Mouse (Mus musculus) gastrocnemius, postnatal 14 days (tissue): ENCODE results near the gene Tom1l2. TPM values are rescaled to one million over a fixed set of nuclear protein-coding genes. Genes with fewer than 3 reads are reported as not detected.

Experiments
- DNase-seq: peaks from one replicate; pipeline ENCODE4 v3.0.0; 2021; ENCODE audit warnings: mixed read lengths
- intact Hi-C: fragments of 180-260 bp; cut with DNase I; formaldehyde crosslinking; loops from one replicate; pipeline ENCODE4 v1.15.1; 2025; ENCODE audit warnings: low total_unique reads
- total RNA-seq, 2 experiments: library from RNA; stranded (reverse); gene quantifications; 2 replicates each; pipeline ENCODE4 v1.2.3; 2021

Tom1l2 gene
- total RNA-seq, 2 experiments from 2014 or later = 42.1 to 50.2 TPM

DNA sequence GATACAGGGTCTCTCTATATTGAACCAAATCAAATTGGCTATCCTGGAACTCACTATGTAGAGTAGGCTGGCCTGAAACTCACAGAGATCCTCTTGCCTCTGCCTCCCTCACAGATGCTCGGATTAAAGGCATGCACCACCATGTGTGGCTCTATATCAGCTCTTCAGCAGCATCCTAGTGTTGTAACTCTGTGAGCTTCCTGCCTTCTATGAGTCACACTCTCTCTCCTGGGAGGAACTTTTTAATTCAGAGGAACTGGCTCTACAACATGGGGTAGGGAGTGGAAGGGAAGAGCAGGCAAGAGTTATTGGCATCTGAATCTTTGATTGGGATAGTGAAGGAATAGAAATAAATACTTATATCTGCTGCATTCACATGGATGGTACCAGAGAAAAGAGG is 4.4 kb upstream of the Tom1l2 start:
- intact Hi-C loops = loop anchor here (10.0 kb wide), 2 partner anchors 52 to 58 kb away; partner anchors contain the start of genes Atpaf2 and Gid4
- no peak for DNase-seq

DNA sequence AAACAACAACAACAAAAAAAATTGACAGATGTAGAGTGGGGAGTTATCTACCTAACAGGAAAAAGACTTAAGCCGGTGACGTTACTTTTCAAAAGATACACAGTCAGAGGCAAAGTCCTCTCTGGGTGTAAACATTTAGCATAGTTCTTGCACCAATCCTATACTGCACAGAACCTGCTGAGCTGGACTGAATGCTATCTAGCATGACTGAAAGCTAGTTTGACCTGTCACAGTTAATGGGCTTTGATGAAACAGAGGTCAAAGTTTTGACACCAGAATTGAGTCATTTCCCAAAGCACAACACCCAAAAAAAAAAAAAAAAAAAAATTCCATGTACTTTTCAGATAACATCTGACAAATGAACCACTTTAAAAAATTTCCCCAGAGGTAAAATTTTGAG is 3.2 kb upstream of the Tom1l2 start:
- no peak for DNase-seq
- intact Hi-C loops = loop anchor here (10.0 kb wide), 2 partner anchors 51 to 59 kb away; partner anchors contain the start of genes Atpaf2 and Gid4

DNA sequence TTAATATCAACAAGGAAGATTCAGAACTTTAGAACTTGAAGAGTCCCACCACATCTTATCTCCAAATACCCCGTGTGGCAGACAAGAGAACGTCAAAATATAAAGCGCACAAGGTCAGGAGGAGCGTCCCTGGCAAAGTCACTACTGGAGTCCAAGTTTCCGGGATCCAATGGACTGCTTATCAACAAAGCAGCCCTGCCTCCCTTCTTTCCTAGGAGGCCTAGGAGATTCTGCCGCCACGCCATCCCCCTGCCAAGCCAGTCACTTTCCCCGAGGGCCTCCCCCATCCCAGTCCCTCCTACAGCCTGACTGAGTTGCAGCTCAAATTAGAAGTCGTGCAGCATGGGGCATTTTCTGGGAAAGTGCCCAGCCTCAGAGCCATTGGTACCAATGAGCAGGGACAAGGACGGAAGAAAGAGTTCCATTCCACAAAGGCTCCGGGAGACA is 757 bp downstream of the Tom1l2 start:
- DNase-seq = peak; percentile 45
- intact Hi-C loops = loop anchor here (10.0 kb wide), 2 partner anchors 47 to 63 kb away; partner anchors contain the start of genes Atpaf2 and Gid4

DNA sequence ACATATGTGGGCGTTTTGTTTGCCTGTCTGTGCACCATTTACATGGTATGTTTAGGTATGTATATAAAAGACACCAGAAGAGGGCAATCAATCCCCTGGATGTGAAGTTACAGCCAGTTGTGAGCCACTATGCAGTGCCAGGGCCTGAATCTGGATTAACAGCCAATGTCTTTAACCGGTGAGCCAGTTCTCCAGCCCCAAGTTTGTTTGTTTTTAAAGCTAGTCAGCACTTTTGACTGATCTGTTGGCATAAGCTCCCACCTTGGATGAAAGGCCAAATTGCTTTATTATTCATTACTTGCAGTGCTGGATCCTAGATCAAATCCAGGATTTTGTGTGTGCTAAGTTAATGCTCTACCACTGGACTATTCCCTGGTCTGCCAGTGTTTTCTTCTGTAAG is 1.3 kb downstream of the Tom1l2 start:
- no peak for DNase-seq
- intact Hi-C loops = loop anchor here (10.0 kb wide), 2 partner anchors 47 to 63 kb away; partner anchors contain the start of genes Atpaf2 and Gid4

DNA sequence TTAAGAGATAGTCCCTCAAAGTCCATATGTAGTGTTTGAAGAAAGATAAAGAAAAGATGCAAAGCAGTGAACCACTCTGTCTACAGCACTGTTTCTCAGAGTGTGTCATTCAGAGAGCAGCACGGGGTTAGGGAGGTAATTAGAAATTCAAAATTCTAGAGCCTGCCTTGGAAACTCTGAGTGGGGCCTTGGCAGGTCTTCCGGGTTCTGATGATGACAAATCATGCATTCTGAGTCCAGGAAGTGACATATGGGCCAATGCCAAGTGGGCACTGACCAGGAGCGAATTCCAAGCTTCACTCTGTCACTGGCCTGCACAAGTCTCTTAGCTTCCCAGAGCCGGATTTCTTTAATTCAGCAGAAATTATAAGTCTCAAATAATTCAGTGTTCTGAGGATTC is 6.2 kb downstream of the Tom1l2 start:
- DNase-seq = peak; percentile 37
- intact Hi-C loops = no loop called here

DNA sequence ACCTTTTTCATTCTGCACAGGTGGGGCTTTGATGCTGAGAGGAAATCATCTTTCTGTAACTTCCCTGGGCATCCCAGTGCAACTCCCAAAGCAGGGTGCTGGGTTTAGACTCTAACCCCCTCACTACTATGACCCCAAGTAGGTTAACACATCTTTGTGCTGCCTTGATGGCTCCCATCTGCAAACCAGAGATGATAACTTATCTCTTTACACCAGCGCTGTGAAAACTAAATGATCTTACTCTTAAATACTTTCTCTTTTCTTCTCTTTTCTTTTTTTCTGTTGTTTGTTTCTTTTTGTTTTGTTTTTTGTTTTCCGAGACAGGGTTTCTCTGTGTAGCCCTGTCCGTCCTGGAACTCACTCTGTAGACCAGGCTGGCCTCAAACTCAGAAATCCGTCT is 6.8 kb downstream of the Tom1l2 start:
- intact Hi-C loops = no loop called here
- no peak for DNase-seq

DNA sequence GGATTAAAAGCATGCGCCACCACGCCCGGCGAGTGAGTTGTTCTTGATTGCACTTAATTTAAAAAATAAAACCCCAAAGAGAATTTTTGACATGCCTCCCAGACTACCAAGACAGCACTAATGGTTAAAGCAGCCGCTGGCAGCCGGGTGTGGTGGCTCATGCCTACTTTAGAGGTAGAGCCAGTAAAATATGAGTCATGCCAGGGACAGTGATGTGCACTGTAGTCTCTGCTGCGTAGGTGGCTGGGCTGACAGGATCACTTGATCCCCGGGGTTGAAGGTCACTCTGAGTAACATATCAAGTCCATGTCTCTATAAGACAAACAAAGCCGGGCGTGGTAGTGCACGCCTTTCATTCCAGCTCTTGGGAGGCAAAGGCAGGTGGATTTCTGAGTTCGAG is 13.3 kb downstream of the Tom1l2 start:
- intact Hi-C loops = no loop called here
- no peak for DNase-seq

DNA sequence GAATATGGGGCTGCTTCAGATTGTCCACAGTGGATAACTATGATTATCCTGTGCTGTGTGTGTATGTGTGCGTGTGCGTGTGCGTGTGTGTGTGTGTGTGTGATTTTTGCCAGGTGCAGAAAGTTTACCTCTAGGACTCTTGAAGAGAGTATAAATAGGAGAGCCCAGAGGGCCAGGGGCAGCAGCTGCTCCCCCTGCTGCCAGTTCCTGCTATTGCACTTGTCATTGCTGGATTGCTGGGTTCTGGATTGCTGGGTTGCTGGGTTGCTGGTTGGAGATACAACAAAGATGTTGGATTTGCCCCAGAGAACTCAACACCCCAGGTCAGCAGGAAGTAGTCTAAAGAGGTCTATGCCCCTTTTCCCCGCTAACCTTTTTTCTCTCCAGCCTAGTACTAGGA is 14.4 kb downstream of the Tom1l2 start:
- intact Hi-C loops = no loop called here

DNA sequence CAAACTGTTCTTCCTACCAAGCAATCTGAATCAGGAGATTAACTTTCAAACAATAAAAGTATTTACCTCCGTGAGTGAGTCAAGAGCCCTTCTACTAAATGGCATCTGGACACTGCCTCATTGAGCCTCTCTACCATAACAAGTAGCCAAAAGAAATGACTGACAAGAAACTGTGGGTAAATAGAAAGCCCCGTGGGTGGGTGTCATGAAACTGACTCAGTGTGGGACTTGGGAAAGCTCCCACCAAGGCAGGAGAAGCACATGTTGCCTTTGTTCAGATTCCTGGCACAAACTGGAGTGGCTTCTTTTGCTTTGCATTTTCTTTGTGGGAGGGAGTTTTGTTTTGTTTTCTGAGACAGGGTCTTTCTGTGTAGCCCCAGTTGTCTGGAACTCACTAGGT is 16.9 kb downstream of the Tom1l2 start:
- intact Hi-C loops = no loop called here

More for the DNA sequence above, 14.4 kb downstream of the Tom1l2 start:
- DNase-seq = peak; percentile 20

DNA sequence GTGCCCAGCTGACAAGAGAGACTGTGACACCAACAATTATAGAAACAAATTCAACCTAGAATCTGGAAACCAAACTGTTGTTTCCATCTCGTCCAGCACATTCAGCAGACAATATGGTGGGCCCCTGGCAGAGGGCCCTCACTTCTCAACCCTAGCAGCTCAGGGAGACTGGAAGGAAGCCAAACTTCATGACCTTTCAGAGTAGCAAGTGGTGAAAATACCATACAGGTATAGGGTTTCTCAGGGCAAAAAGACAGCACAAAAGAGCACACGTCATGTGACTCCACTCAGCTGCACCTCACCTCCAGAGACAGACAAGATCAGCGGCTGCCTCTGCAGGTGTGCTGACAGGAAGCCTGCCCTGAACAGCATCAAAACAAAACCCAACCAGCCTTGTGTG is 18.6 kb downstream of the Tom1l2 start:
- intact Hi-C loops = no loop called here

More for the DNA sequence above, 16.9 kb downstream of the Tom1l2 start:
- no peak for DNase-seq

DNA sequence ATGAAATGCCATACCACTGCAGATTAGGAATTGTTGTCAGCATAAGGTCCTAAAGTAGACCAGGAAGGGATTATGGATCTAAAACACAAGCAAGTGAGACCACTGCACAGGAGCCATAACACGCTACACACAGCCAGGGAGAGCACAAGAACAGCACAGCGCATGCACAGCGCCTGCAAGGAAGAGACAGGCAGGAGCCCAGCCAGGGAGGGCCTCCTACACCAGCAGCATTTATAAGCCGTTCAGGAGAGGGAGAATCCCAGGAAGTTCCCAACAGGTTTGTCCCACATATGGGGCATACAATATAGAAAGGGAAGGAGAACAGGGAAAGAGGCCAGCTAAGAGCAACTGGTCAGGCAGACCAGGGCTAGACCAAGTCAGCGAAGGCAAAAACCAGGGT is 19.2 kb downstream of the Tom1l2 start:
- no peak for DNase-seq
- intact Hi-C loops = no loop called here

More for the DNA sequence above, 18.6 kb downstream of the Tom1l2 start:
- DNase-seq = no peak

DNA sequence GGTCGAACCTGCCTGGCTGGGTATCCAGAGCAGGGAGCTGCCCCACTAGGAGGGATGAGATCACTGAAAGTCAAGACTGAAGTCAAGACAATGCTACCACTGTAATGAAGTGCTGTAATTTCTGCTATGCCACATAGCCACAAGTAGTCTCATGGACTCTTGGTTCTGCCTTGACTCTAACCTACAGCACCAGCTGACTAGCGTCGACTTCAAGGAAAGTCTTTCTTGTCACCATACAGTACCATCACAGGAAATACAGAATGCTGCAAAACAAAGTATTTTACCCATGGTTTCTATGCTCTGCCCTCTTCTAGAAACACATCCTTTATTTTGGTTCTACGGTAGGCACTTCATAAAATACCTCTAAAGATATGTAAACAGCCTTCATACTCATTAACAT is 22.2 kb downstream of the Tom1l2 start:
- DNase-seq = no peak

DNA sequence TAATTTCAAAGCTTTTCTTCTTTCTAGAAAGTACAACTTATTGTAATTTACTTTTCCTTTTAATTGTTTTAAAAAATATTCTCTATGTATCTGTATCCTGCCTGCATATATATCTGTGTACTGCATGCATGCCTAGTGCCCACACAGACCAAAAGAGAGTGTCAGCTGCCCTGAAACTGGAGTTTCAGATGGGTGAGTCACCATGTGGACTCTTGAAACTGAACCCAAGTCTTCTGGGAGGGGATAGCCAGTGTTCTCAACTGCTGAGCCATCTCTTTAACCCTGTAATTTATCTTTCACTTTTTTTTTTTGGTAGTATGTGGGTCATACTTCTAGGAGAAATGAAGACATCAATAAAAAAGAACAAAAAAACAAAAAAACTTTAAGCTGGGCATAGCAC is 29.0 kb downstream of the Tom1l2 start:
- intact Hi-C loops = no loop called here
- DNase-seq = no peak

More for the DNA sequence above, 22.2 kb downstream of the Tom1l2 start:
- intact Hi-C loops = no loop called here

DNA sequence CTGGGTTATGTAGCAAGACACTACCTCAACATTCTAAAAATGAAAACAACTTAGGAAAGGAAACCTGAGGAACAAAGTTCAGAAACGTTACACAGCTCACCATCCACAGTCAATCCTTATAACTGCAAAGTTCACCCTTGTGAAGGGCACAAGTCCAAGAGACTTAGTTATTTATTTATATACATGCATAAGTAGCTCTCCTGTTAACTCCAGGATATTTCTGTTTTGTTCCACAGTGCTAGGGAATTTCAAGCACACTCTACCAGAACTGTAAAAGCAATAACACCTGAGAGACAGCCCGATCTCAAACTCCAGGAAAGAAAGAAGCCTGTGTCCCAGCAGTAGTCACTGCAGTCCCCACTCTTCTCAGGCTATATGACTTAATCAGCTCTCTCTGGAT is 31.3 kb downstream of the Tom1l2 start:
- no peak for DNase-seq
- intact Hi-C loops = no loop called here

DNA sequence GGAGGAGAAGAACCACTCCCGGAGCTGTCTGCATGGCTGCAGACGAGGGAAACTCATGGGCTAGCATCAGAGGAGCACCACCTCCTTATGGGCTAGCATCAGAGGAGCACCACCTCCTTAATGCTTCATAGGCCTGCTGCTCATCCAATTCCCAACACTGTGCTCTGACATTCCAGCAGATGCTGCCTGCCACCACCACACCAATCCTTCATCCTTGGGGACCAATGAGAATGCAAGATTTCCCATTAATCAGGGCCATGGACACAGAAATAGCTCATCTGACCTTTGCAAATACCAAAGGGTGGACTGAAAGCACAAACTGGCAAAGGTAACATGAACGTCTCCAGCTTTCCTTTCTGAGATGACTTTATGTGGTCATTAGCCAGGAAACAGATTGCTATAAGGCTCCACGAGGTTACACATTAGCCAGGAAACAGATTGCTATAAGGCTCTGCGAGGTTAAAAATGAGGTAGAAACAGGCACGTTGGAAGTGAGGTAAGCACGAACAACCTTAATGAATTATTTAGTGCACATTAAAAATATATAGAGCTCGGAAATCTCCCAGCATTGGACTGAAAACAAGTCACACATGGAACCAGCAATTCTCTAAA is 32.2 kb downstream of the Tom1l2 start:
- DNase-seq = no peak
- intact Hi-C loops = no loop called here

DNA sequence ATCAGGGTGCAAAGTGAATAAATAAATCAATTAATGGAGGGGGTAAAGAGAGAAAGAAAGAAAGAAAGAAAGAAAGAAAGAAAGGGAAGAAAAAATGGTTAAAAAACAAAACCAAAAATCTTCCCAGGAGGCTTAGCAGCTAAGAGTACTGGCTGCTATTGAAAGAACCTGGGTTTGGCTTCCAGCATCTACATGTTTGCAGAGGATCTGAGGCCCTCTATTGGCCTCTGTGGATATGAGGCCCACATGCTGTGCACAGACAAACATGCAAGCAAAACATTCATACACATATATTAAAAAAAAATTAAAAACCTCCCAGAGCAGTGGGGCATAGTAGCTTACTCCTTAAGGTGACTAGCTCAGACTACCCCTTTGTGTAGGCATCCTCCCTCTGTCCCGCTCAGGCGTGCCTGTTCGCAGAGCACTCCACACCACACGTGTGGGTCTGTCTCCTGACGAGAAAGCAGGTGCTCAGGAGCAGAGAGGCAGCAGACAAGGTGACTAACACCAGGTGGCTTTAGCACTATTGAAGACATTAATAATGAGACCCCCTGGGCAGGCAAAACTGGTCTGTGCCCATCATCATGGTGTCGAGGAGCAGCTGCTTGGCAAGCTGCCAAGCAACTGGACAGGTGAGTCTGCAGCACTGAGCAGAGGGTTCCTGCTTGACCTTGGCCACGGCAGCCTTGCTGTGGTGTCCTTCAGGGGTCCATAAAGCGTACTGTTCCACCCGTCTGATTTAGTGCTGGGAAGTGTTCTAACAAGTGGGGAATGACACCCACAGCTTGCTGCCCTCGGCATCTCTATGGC is 33.2 kb downstream of the Tom1l2 start:
- no peak for DNase-seq
- intact Hi-C loops = no loop called here

DNA sequence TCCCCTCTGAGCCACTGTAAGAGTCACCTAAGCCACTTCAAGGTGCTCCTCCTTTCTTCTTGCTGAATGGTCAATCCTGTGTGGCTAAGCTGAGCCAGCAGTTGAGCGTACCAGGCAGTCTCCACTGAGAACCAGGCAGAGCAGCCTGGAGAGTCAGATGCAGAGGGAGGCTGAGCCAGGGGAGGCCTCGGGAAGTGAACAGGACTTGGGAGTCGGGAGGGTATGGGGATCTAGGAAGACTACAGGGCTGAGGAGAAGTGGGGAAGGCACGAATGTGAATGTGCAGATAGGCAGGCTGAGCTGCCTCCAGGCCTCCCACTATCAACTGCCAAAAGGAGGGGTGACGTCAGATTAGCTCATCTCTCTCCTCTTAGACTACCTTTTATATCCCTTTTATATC is 34.0 kb downstream of the Tom1l2 start:
- no peak for DNase-seq
- intact Hi-C loops = no loop called here

DNA sequence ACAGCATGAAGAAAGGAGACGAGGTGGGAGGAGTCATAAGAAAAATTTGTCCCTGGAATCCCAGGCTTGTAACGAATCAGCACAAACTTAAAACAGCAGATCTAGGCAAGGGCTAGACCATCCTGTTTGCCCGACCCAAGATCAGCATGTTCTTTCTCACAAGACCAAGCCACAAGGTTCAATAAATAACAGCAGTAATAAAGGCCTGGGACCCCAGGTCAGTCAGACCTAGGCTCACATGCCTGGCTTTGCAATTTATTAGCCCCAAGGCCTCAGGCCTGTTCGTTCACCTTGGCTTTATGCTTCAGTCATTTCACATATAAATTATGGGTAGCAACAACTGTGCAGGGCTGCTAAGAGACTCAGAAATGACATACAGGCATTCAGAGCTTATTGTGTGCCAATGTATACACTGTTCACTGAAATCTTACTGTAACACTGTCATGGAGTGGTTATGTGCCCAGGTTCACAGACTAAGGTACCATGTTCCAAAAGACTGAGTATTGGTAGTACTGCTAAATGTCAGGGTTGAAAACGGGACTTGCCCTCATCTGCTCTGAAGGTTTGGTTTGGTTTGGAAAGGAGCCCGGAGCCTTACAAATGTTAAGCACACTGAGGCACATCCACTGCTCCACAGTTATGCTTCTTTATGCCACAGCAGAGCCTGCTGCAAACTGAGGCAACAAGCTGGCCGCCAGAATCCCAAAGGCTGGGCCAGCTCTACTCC is 35.2 kb downstream of the Tom1l2 start:
- no peak for DNase-seq
- intact Hi-C loops = no loop called here

DNA sequence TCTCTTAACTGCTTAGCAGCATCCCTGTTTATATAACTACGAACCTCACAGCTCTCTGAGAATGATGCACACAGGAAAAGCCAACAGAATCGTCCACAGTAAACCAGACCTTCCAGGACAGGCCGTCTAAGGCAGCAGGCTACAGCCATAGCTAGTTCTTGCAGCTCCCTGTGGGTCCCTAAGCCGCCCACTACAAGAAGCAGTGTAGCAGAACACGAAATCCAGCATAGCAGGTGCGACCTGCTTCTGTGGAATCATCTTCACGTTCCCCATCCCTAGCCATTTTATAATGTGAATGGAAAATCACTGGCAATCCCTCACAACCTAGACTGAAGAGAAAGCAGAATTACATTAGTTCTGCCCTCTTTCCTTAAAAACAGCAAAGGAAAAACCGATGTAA is 35.8 kb downstream of the Tom1l2 start:
- intact Hi-C loops = no loop called here
- no peak for DNase-seq

DNA sequence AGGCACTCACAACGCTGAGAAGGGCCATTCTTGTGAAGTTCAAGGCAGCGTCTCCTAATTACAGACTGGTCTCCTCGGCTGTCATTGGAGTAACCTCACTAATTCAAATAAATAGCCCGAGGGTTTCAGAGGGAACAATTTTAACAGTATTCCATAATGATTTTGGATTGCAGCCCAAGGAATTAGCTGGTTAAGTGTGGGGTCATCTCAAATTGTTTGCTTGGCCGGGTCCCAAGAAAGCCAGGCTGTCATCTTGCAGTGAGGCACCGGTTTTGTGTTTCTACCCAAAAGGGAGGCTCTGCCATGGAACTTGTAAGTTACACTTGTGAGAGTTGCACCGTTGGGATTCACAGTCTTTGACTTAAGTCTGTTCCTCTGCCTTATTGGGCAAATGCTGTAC is 36.5 kb downstream of the Tom1l2 start:
- intact Hi-C loops = no loop called here
- no peak for DNase-seq
